Mouse (Mus musculus) hindbrain, embryonic 13.5 days (tissue): Measurements from ENCODE around the gene Bglap3. TPM values are rescaled to one million over a fixed set of nuclear protein-coding genes. Genes with fewer than 3 reads are reported as not detected.

Experiments used
- ATAC-seq: fragments of 200-750 bp; cut with Nextera tagmentation; 2 replicates; pipeline ENCODE4 v1.8.0; 2017; ENCODE audit warnings: moderate TSS enrichment; ENCODE audit not compliant: low FRiP score
- H3K27ac ChIP-seq: fragments of 300-500 bp; sonication (generic); 2 replicates; pipeline ENCODE4 v1.5.1; 2015; ENCODE audit warnings: inconsistent platforms, mild to moderate bottlenecking, moderate library complexity
- H3K27me3 ChIP-seq: fragments of 300-500 bp; sonication (generic); 2 replicates; pipeline ENCODE4 v1.6.1; 2015; ENCODE audit warnings: mild to moderate bottlenecking, inconsistent platforms
- H3K36me3 ChIP-seq: fragments of 300-500 bp; sonication (generic); 2 replicates; pipeline ENCODE4 v1.6.1; 2015; ENCODE audit warnings: mild to moderate bottlenecking, inconsistent platforms
- H3K4me1 ChIP-seq: fragments of 300-500 bp; sonication (generic); replicated peaks from 2 replicates; pipeline ENCODE4 v1.6.1; 2015; ENCODE audit warnings: inconsistent platforms
- H3K4me2 ChIP-seq: fragments of 300-500 bp; sonication (generic); 2 replicates; pipeline ENCODE4 v1.6.1; 2015; ENCODE audit warnings: inconsistent platforms, mild to moderate bottlenecking, moderate library complexity
- H3K4me3 ChIP-seq: fragments of 300-500 bp; sonication (generic); 2 replicates; pipeline ENCODE4 v1.5.1; 2015; ENCODE audit warnings: mild to moderate bottlenecking, inconsistent platforms
- H3K9ac ChIP-seq: fragments of 300-500 bp; sonication (generic); 2 replicates; pipeline ENCODE4 v1.6.1; 2015; ENCODE audit warnings: mild to moderate bottlenecking, inconsistent platforms
- H3K9me3 ChIP-seq: fragments of 300-500 bp; sonication (generic); 2 replicates; pipeline ENCODE4 v1.6.1; 2016; ENCODE audit warnings: inconsistent platforms
- WGBS: fragments of 180-500 bp; shearing (Covaris S2); methylation state at CpG from one replicate; pipeline ENCODE4 v1.1.7; 2015; 5-methylcytosine and 5-hydroxymethylcytosine counted together
- polyA plus RNA-seq: library from polyadenylated mRNA; unstranded; fragments of >200 nt; fragmentation: Nextera tagmentation; extraction: Ambion mirVana; gene quantifications from 2 replicates; pipeline ENCODE4 v1.2.1, GENCODE M21; 2015

Bglap3 gene
- polyA plus RNA-seq, 1 experiment from 2014 or later: not detected

DNA sequence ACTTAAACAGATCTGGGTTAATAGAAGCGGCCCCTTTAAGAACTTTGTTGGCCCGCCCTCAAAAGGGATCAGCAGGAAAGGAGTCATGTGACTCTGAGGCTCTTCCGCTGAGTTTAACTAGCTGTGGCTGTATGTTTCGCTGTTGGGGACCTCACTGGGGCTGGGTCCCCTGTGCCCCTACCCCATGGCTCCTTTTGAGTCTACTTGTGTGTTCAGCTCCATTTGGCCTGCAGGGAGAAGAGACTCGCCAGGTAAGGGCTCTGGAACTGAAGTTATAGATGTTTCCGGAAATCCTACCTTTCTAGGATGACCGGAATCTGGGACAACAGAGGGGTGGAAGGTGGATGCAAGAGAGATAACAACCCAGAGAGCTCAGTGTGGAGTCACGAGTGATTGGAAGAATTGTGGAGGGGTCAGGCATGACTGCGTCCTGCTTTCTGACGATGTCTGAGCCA, 47.6 kb downstream of the Bglap3 start, which contains the start of gene Glmp:
Glmp (plus strand) TSS at position 73 of the 455 bp plus-strand sequence.
- Histone ChIP-seq H3K4me3 (peak within 1 kb of the TSS; percentile 59), H3K27me3 (no peaks in the 10 kb centered on the region), H3K4me2 (peak within 1 kb of the TSS; percentile 78), H3K27ac (no peak within 1 kb of the TSS), H3K9ac (peak within 1 kb of the TSS; percentile 80), H3K4me1 (peaks cover 17% of the 10 kb centered on the region), H3K36me3 (peaks cover 65% of the 10 kb centered on the region), H3K9me3 (no peaks in the 10 kb centered on the region)
- peak; percentile 78 for ATAC-seq
- WGBS: 4% methylated on average over 10 of the region's 10 CpGs

Other genes starting within 250 kb of the Bglap3 start
- 14.5 and 14.8 TPM in 2 replicates for gene Mef2d, start 230.4 kb downstream of the Bglap3 start, polyA plus RNA-seq
- 0.22 and 0.32 TPM in 2 replicates for gene Rhbg, start 118.0 kb downstream of the Bglap3 start, polyA plus RNA-seq
- gene Gm38392, start 85.5 kb downstream of the Bglap3 start, polyA plus RNA-seq: 0.29 and 0.70 TPM in 2 replicates
- gene Tsacc, start 75.7 kb downstream of the Bglap3 start, polyA plus RNA-seq: 10.9 and 12.0 TPM in 2 replicates
- gene Cct3, start 75.6 kb downstream of the Bglap3 start, polyA plus RNA-seq: 495 and 508 TPM in 2 replicates
- 122 and 129 TPM in 2 replicates for gene Glmp, start 47.7 kb downstream of the Bglap3 start, polyA plus RNA-seq
- 1.2 and 1.3 TPM in 2 replicates for gene Tmem79, start 36.6 kb downstream of the Bglap3 start, polyA plus RNA-seq
- gene Smg5, start 36.5 kb downstream of the Bglap3 start, polyA plus RNA-seq: 66.2 and 69.1 TPM in 2 replicates
- 2.6 and 2.9 TPM in 2 replicates for gene Paqr6, start 8.2 kb downstream of the Bglap3 start, polyA plus RNA-seq
- gene Bglap2, start 6.0 kb upstream of the Bglap3 start, polyA plus RNA-seq: not detected in 2 replicates
- not detected in 2 replicates for gene Bglap, start 11.7 kb upstream of the Bglap3 start, polyA plus RNA-seq
- 36.9 and 37.8 TPM in 2 replicates for gene Pmf1, start 37.6 kb upstream of the Bglap3 start, polyA plus RNA-seq
- 32.5 and 32.8 TPM in 2 replicates for gene Slc25a44, start 52.4 kb upstream of the Bglap3 start, polyA plus RNA-seq
- 25.5 and 27.4 TPM in 2 replicates for gene Sema4a, start 88.4 kb upstream of the Bglap3 start, polyA plus RNA-seq
- 31.9 and 35.0 TPM in 2 replicates for gene Lmna, start 137.2 kb upstream of the Bglap3 start, polyA plus RNA-seq
- gene Mex3a, start 159.7 kb upstream of the Bglap3 start, polyA plus RNA-seq: 38.9 and 40.0 TPM in 2 replicates
- not detected in 2 replicates for gene Rab25, start 175.6 kb upstream of the Bglap3 start, polyA plus RNA-seq
- gene Lamtor2, start 180.3 kb upstream of the Bglap3 start, polyA plus RNA-seq: 179 and 182 TPM in 2 replicates
- gene Ubqln4, start 181.0 kb upstream of the Bglap3 start, polyA plus RNA-seq: 36.7 and 38.3 TPM in 2 replicates
- gene Ssr2, start 203.1 kb upstream of the Bglap3 start, polyA plus RNA-seq: 154 and 163 TPM in 2 replicates
- 160 and 165 TPM in 2 replicates for gene Arhgef2, start 233.2 kb upstream of the Bglap3 start, polyA plus RNA-seq